Mouse (Mus musculus): Measurements from ENCODE around the gene Natd1. TPM values are rescaled to one million over a fixed set of nuclear protein-coding genes. Genes with fewer than 3 reads are reported as not detected.

The Natd1 gene
- polyA plus RNA-seq (2015; fragmentation: Nextera tagmentation; extraction: Ambion mirVana): 16.9 and 17.0 TPM in 2 replicates

DNA sequence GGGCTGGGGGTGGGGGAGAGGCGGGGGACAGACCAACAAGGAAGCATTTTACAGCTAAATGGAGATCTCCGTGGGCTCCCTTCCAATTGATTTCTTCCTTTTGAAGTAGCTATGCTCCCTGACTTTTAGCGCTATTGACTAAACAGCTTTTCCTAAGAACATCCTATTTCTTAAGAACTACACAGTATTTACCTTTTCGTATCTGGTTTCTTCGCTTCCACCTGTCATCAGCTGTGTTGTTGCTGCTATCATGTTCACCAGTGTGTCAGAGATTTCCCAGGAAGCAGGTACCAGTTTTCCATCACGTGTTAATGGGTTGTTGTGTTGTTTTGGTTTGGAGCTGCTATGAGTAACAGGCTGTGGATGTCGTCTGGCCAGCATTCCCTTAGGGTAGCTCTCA lies at the start of gene Natd1:
Gene Natd1 (minus strand): TSS at position 260 of the 400 bp plus-strand sequence.
- no peaks in the 10 kb centered on the region for H3K27me3 ChIP-seq (ENCODE audit: control insufficient read depth, insufficient read depth, low read length)
- H3K4me1 ChIP-seq (ENCODE audit: control insufficient read depth, insufficient read depth, low read length): peaks cover 23% of the 10 kb centered on the region
- H3K36me3 ChIP-seq (ENCODE audit: control insufficient read depth, insufficient read depth): no peaks in the 10 kb centered on the region
- H3K9me3 ChIP-seq (replicated peaks; ENCODE audit: control insufficient read depth, low read length): no peaks in the 10 kb centered on the region
- peak within 1 kb of the TSS; percentile 92 for H3K4me2 ChIP-seq (ENCODE audit: low read depth, low read length)
- ATAC-seq (replicated peaks; ENCODE audit: extremely low read depth, insufficient read depth, low FRiP score): no peak
- peak within 1 kb of the TSS; percentile 88 for H3K9ac ChIP-seq (ENCODE audit: low read length)
- H3K27ac ChIP-seq (ENCODE audit: low read length): peak within 1 kb of the TSS; percentile 77
- WGBS: 21% methylated on average over 7 of the region's 7 CpGs
- H3K4me3 ChIP-seq (ENCODE audit: low read length): peak within 1 kb of the TSS; percentile 83

- 77% methylated on average over 5 of the region's 5 CpGs for WGBS
- H3K27ac ChIP-seq (ENCODE audit: low read length): no peak overlapping the region
- H3K4me1 ChIP-seq (ENCODE audit: control insufficient read depth, insufficient read depth, low read length): no peaks in the 10 kb centered on the region
- no peaks in the 10 kb centered on the region for H3K27me3 ChIP-seq (ENCODE audit: control insufficient read depth, insufficient read depth, low read length)
- no peaks in the 10 kb centered on the region for H3K9me3 ChIP-seq (replicated peaks; ENCODE audit: control insufficient read depth, low read length)
- no peak overlapping the region for H3K4me3 ChIP-seq (ENCODE audit: low read length)
- no peaks in the 10 kb centered on the region for H3K36me3 ChIP-seq (ENCODE audit: control insufficient read depth, insufficient read depth)
- no peak overlapping the region for H3K9ac ChIP-seq (ENCODE audit: low read length)
- no peak overlapping the region for H3K4me2 ChIP-seq (ENCODE audit: low read depth, low read length)
- ATAC-seq (replicated peaks; ENCODE audit: extremely low read depth, insufficient read depth, low FRiP score): no peak
Observed at GRCm38 (mm10) chr11:60962709-60963108, 48.2 kb upstream of the Natd1 start.

GRCm38 (mm10) chr11:60961176-60961575 lies 46.6 kb upstream of the Natd1 start:
- H3K9me3 ChIP-seq (replicated peaks; ENCODE audit: control insufficient read depth, low read length): no peaks in the 10 kb centered on the region

GRCm38 (mm10) chr11:60958948-60959347 lies 44.4 kb upstream of the Natd1 start:
- H3K4me2 ChIP-seq (ENCODE audit: low read depth, low read length): no peak overlapping the region
- ATAC-seq (replicated peaks; ENCODE audit: extremely low read depth, insufficient read depth, low FRiP score): no peak
- peaks cover 8% of the 10 kb centered on the region for H3K4me1 ChIP-seq (ENCODE audit: control insufficient read depth, insufficient read depth, low read length)
- no peak overlapping the region for H3K9ac ChIP-seq (ENCODE audit: low read length)
- 82% methylated on average over 4 of the region's 4 CpGs for WGBS
- no peaks in the 10 kb centered on the region for H3K9me3 ChIP-seq (replicated peaks; ENCODE audit: control insufficient read depth, low read length)
- H3K27ac ChIP-seq (ENCODE audit: low read length): no peak overlapping the region
- no peak overlapping the region for H3K4me3 ChIP-seq (ENCODE audit: low read length)
- no peaks in the 10 kb centered on the region for H3K36me3 ChIP-seq (ENCODE audit: control insufficient read depth, insufficient read depth)
- H3K27me3 ChIP-seq (ENCODE audit: control insufficient read depth, insufficient read depth, low read length): no peaks in the 10 kb centered on the region

More at GRCm38 (mm10) chr11:60961176-60961575, 46.6 kb upstream of the Natd1 start:
- Histone ChIP-seq H3K4me3 (ENCODE audit: low read length) (no peak overlapping the region), H3K27ac (ENCODE audit: low read length) (no peak overlapping the region), H3K36me3 (ENCODE audit: control insufficient read depth, insufficient read depth) (no peaks in the 10 kb centered on the region), H3K27me3 (ENCODE audit: control insufficient read depth, insufficient read depth, low read length) (no peaks in the 10 kb centered on the region), H3K4me1 (ENCODE audit: control insufficient read depth, insufficient read depth, low read length) (no peaks in the 10 kb centered on the region), H3K4me2 (ENCODE audit: low read depth, low read length) (no peak overlapping the region), H3K9ac (ENCODE audit: low read length) (no peak overlapping the region)
- ATAC-seq (replicated peaks; ENCODE audit: extremely low read depth, insufficient read depth, low FRiP score): no peak
- whole genome bisulfite sequencing: 63% methylated on average over 1 of the region's 1 CpGs

DNA sequence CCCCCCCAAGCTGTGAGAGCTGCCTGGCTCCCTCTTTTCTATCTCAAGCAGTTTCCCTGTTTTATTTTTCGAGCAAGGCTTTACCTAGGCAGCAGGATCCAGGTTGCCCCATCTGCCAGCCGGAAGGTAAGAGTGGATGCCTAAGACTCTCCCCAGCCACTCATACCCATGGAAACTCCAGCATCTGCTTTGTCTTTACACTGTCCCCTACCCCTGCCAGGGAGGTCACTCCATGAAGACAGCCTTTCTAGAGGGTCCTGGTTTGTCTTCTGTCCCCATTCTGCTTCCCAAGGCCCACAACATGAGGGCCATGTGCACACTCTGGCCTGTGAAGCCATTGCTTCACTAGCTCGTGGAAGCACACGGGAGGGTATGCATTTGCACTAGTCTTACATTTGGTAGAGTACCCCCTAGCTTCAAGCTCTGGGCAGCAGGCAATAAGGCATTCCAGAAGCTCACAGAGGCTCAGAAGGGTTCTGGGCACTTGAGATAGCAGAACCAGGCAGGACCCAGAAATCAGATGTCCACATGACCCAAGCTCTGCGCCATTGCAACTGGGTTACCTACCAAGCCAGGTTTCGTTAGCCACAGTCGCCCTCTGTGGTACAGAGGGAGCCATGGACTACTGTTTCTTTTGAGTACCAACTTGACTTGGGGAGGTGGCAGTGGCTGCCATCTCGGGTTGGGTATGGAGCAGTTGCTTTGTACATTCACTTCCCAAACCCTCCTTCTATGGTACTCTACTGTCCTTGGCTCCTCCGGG lies 41.3 kb upstream of the Natd1 start:
- no peak overlapping the region for H3K9ac ChIP-seq (ENCODE audit: low read length)
- H3K9me3 ChIP-seq (replicated peaks; ENCODE audit: control insufficient read depth, low read length): no peaks in the 10 kb centered on the region
- no peak overlapping the region for H3K4me3 ChIP-seq (ENCODE audit: low read length)
- H3K4me2 ChIP-seq (ENCODE audit: low read depth, low read length): no peak overlapping the region
- no peaks in the 10 kb centered on the region for H3K27me3 ChIP-seq (ENCODE audit: control insufficient read depth, insufficient read depth, low read length)
- WGBS: 76% methylated on average over 9 of the region's 9 CpGs
- H3K36me3 ChIP-seq (ENCODE audit: control insufficient read depth, insufficient read depth): peaks cover 9% of the 10 kb centered on the region
- H3K27ac ChIP-seq (ENCODE audit: low read length): no peak overlapping the region
- H3K4me1 ChIP-seq (ENCODE audit: control insufficient read depth, insufficient read depth, low read length): peaks cover 11% of the 10 kb centered on the region
- ATAC-seq (replicated peaks; ENCODE audit: extremely low read depth, insufficient read depth, low FRiP score): no peak

DNA sequence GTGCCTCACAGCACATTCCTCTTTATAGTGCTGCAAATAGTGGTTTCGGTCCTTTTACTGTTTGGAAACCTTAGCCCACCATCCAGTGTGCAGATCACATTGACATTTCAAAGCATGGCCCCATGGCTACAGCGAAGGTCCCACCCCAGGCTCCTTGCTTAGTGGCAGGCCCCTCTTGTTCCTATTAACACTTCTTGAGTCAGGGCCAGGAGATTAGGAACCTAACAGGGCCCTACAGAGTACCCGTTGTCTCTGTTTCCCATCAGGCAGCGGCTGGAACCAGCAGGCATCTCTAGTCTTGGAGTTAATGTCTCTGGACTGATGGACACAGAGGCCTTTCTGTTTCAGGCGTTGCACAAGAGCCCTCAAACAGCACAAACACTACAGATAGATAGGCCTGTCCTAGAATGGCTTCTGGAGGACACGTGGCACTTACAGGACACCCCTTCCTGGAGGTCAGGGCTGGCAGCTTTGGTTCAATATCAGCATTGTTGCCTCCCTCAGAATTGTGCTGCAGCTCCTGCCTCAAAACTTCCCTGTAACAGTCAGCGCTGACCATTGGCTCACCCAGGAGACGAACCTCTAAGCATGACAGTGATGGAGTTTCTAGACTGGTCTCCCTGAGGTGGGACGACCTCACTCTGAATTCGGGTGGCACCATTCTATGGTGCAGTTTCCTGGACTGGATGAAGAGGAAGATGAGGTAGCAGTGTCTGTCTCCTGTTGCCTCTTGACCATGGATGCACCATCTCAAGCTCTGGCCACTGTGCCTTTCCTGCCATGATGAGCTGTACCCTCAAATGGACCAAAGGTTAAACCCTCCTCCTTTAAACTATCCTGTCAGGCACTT lies 39.9 kb upstream of the Natd1 start:
- Histone ChIP-seq H3K9ac (ENCODE audit: low read length) (no peak overlapping the region), H3K4me2 (ENCODE audit: low read depth, low read length) (peak overlapping the region; percentile 48; the same call in 1 of the 2 replicates), H3K4me1 (ENCODE audit: control insufficient read depth, insufficient read depth, low read length) (peaks cover 11% of the 10 kb centered on the region), H3K27me3 (ENCODE audit: control insufficient read depth, insufficient read depth, low read length) (no peaks in the 10 kb centered on the region), H3K36me3 (ENCODE audit: control insufficient read depth, insufficient read depth) (peaks cover 12% of the 10 kb centered on the region), H3K9me3 (replicated peaks; ENCODE audit: control insufficient read depth, low read length) (no peaks in the 10 kb centered on the region), H3K4me3 (ENCODE audit: low read length) (no peak overlapping the region), H3K27ac (ENCODE audit: low read length) (no peak overlapping the region)
- no peak for ATAC-seq (replicated peaks; ENCODE audit: extremely low read depth, insufficient read depth, low FRiP score)
- 59% methylated on average over 10 of the region's 10 CpGs for WGBS

- Histone ChIP-seq H3K27me3 (ENCODE audit: control insufficient read depth, insufficient read depth, low read length) (no peaks in the 10 kb centered on the region), H3K9me3 (replicated peaks; ENCODE audit: control insufficient read depth, low read length) (no peaks in the 10 kb centered on the region), H3K36me3 (ENCODE audit: control insufficient read depth, insufficient read depth) (peaks cover 15% of the 10 kb centered on the region), H3K4me2 (ENCODE audit: low read depth, low read length) (peak overlapping the region; percentile 48; the same call in 1 of the 2 replicates), H3K4me3 (ENCODE audit: low read length) (no peak overlapping the region), H3K9ac (ENCODE audit: low read length) (no peak overlapping the region), H3K27ac (ENCODE audit: low read length) (no peak overlapping the region), H3K4me1 (ENCODE audit: control insufficient read depth, insufficient read depth, low read length) (peaks cover 11% of the 10 kb centered on the region)
- 11% methylated on average over 15 of the region's 15 CpGs for WGBS
- peak; percentile 93 for ATAC-seq (replicated peaks; ENCODE audit: extremely low read depth, insufficient read depth, low FRiP score)
Observed at GRCm38 (mm10) chr11:60953803-60954202, 39.3 kb upstream of the Natd1 start.

DNA sequence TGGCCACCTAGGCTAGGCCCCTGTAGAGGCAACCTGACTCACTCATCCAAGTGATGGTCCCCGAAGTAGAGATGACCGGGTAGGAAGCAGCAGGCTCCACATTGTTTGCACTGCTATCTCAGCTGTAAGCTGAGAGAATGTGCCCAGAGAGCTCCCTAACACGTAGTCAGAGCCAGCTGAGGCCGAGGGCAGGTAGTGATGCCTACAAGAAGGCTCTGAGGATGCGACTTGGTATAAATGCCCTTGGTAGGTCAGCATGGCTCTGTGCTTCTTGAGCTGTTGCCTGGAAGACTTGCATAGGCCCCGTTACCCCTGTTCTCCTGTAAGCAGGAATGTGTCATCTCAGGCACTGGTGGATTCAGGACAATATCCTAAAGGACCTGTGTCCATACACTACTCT lies 38.4 kb upstream of the Natd1 start:
- no peaks in the 10 kb centered on the region for H3K9me3 ChIP-seq (replicated peaks; ENCODE audit: control insufficient read depth, low read length)
- no peak overlapping the region for H3K27ac ChIP-seq (ENCODE audit: low read length)
- 89% methylated on average over 6 of the region's 6 CpGs for WGBS
- ATAC-seq (replicated peaks; ENCODE audit: extremely low read depth, insufficient read depth, low FRiP score): no peak
- H3K9ac ChIP-seq (ENCODE audit: low read length): no peak overlapping the region
- no peaks in the 10 kb centered on the region for H3K27me3 ChIP-seq (ENCODE audit: control insufficient read depth, insufficient read depth, low read length)
- H3K4me3 ChIP-seq (ENCODE audit: low read length): no peak overlapping the region
- H3K4me1 ChIP-seq (ENCODE audit: control insufficient read depth, insufficient read depth, low read length): peaks cover 11% of the 10 kb centered on the region
- no peak overlapping the region for H3K4me2 ChIP-seq (ENCODE audit: low read depth, low read length)
- H3K36me3 ChIP-seq (ENCODE audit: control insufficient read depth, insufficient read depth): peaks cover 22% of the 10 kb centered on the region

DNA sequence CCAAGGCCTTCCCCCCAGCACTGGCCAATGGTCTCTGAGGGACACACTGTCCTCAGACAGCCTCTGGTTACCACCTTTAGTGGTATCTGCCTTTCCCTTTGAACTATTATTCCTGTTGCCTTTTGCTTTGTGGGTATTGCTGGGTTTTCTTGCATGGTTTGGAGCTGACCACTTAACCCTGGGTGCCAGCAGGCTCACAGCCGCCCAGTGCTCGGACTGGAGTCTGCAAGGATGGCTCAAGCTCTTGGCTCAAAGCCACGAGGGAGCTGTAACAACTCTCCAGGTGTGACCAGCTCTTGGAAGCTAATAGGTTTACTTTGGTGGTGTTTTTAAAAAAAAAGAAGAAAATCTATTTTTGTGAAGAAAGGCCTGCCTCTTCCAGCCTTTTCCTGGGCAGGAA lies 37.8 kb upstream of the Natd1 start:
- H3K9me3 ChIP-seq (replicated peaks; ENCODE audit: control insufficient read depth, low read length): no peaks in the 10 kb centered on the region
- 91% methylated on average over 3 of the region's 3 CpGs for WGBS
- H3K36me3 ChIP-seq (ENCODE audit: control insufficient read depth, insufficient read depth): peaks cover 26% of the 10 kb centered on the region
- H3K27ac ChIP-seq (ENCODE audit: low read length): no peak overlapping the region
- H3K4me2 ChIP-seq (ENCODE audit: low read depth, low read length): no peak overlapping the region
- no peaks in the 10 kb centered on the region for H3K27me3 ChIP-seq (ENCODE audit: control insufficient read depth, insufficient read depth, low read length)
- H3K9ac ChIP-seq (ENCODE audit: low read length): no peak overlapping the region
- no peak overlapping the region for H3K4me3 ChIP-seq (ENCODE audit: low read length)
- ATAC-seq (replicated peaks; ENCODE audit: extremely low read depth, insufficient read depth, low FRiP score): no peak
- H3K4me1 ChIP-seq (ENCODE audit: control insufficient read depth, insufficient read depth, low read length): peaks cover 11% of the 10 kb centered on the region
